Mouse (Mus musculus): ENCODE data around the gene Exoc6b. TPM values are rescaled to one million over a fixed set of nuclear protein-coding genes. Genes with fewer than 3 reads are reported as not detected.
"Not testable (repeated sequence)": the region's sequence is repeated elsewhere in the genome, so short reads cannot be mapped to it uniquely, and the experiment has no call there.

Exoc6b gene
- polyA plus RNA-seq, 1 experiment, result 41.9 TPM

- no peak for TF ChIP-seq POLR2A (IDR thresholded peaks at IDR 0.05; ENCODE audit: insufficient read depth, low read length)
- TF ChIP-seq CTCF (IDR thresholded peaks at IDR 0.05; ENCODE audit: low read depth, low read length), result no peak
- no peak for TF ChIP-seq EP300 (IDR thresholded peaks at IDR 0.05; ENCODE audit: insufficient read depth, low read depth, low read length)
- Histone ChIP-seq H3K4me3 (ENCODE audit: low read depth, low read length) (no peak overlapping the region), H3K4me1 (ENCODE audit: control insufficient read depth, insufficient read depth, low read length) (no peaks in the 10 kb centered on the region), H3K27me3 (ENCODE audit: control insufficient read depth, insufficient read depth, low read length, poor library complexity, severe bottlenecking) (no peaks in the 10 kb centered on the region; the same call in 1 of the 2 replicates), H3K9me3 (replicated peaks; ENCODE audit: control insufficient read depth, insufficient read depth, low read length, poor library complexity, severe bottlenecking) (no peaks in the 10 kb centered on the region), H3K9ac (ENCODE audit: low read depth, poor library complexity, severe bottlenecking) (no peak overlapping the region), H3K27ac (ENCODE audit: insufficient read depth, low read length) (no peak overlapping the region), H3K36me3 (ENCODE audit: control insufficient read depth, insufficient read depth, low read length, poor library complexity, severe bottlenecking) (no peaks in the 10 kb centered on the region)
These were observed 18.1 kb upstream of the Exoc6b start for GRCm38 (mm10) chr6:85087425-85087824.

DNA sequence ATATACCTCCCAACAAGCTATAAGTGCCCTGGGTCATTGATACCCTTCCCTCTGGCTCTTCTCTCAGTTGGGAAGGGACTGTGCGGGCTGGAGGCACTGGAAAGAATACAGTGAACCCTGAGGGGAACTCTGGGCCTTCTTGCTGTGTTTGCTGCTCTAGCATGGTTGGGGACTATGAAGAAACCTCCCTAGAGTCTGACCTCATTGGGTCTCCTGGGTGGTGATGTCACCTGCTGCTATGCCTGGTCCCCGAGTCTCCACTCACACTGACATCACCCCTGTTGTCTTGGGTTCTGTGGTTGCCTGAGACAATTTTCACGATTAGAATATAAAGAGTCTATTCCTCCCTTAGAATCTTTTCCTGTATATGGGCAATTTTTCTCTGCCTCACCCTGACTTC, 17.3 kb upstream of the Exoc6b start:
- H3K9me3 ChIP-seq (replicated peaks; ENCODE audit: control insufficient read depth, insufficient read depth, low read length, poor library complexity, severe bottlenecking), result no peaks in the 10 kb centered on the region
- no peaks in the 10 kb centered on the region for H3K36me3 ChIP-seq (ENCODE audit: control insufficient read depth, insufficient read depth, low read length, poor library complexity, severe bottlenecking)
- TF ChIP-seq CTCF (IDR thresholded peaks at IDR 0.05; ENCODE audit: low read depth, low read length), result no peak
- H3K27ac ChIP-seq (ENCODE audit: insufficient read depth, low read length), result no peak overlapping the region
- H3K27me3 ChIP-seq (ENCODE audit: control insufficient read depth, insufficient read depth, low read length, poor library complexity, severe bottlenecking), result no peaks in the 10 kb centered on the region; the same call in 1 of the 2 replicates
- H3K4me1 ChIP-seq (ENCODE audit: control insufficient read depth, insufficient read depth, low read length), result no peaks in the 10 kb centered on the region
- H3K9ac ChIP-seq (ENCODE audit: low read depth, poor library complexity, severe bottlenecking), result no peak overlapping the region
- H3K4me3 ChIP-seq (ENCODE audit: low read depth, low read length), result no peak overlapping the region

DNA sequence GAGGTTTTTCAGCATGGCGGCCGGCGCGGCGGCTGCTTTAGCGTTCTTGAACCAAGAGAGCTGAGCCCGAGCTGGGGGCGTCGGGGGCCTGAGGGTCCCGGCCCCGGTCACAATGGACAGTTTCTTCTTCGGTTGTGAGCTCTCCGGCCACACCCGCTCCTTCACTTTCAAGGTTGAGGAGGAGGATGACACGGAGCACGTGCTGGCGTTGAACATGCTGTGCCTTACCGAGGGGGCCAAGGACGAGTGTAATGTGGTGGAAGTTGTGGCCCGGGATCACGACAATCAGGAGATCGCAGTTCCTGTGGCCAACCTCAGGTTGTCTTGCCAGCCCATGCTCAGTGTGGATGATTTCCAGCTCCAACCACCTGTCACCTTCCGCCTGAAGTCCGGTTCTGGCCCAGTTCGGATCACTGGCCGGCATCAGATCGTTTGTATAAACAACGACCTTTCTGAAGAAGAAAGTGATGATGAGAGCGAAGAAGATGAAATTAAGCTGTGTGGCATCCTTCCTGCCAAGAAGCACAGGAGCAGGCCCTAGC, 6.9 kb upstream of the Exoc6b start:
- H3K4me1 ChIP-seq (ENCODE audit: control insufficient read depth, insufficient read depth, low read length); H3K27ac ChIP-seq (ENCODE audit: insufficient read depth, low read length); H3K9me3 ChIP-seq (replicated peaks; ENCODE audit: control insufficient read depth, insufficient read depth, low read length, poor library complexity, severe bottlenecking); H3K27me3 ChIP-seq (ENCODE audit: control insufficient read depth, insufficient read depth, low read length, poor library complexity, severe bottlenecking); H3K9ac ChIP-seq (ENCODE audit: low read depth, poor library complexity, severe bottlenecking); H3K36me3 ChIP-seq (ENCODE audit: control insufficient read depth, insufficient read depth, low read length, poor library complexity, severe bottlenecking): not testable (repeated sequence)
- peak overlapping the region; percentile 4; the same call in 1 of the 2 replicates for H3K4me3 ChIP-seq (ENCODE audit: low read depth, low read length)

DNA sequence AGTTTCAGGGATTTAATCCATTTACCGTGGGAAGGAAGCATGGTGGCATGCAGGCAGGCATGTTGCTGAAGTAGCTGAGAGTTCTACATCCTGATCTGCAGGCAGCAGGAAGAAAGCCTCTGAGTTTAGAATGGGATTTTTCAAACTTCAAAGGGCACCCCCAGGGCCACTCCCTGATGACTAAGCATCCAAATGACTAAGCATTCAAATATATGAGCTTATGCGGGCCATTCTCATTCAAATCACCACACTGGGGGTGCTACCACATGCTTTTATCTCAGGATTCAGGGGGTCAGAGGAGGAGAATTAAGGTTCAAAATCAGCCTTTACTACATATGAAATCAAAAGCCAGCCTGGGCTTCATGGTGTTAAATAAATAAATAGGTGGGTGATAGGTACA, 5.7 kb upstream of the Exoc6b start:
- H3K36me3 ChIP-seq (ENCODE audit: control insufficient read depth, insufficient read depth, low read length, poor library complexity, severe bottlenecking), result no peaks in the 10 kb centered on the region
- peaks cover 4% of the 10 kb centered on the region for H3K4me1 ChIP-seq (ENCODE audit: control insufficient read depth, insufficient read depth, low read length)
- 0 out of 2 replicates have a peak overlapping the region, but pooled peaks have one; percentile 44 for H3K9ac ChIP-seq (ENCODE audit: low read depth, poor library complexity, severe bottlenecking)
- no peaks in the 10 kb centered on the region for H3K9me3 ChIP-seq (replicated peaks; ENCODE audit: control insufficient read depth, insufficient read depth, low read length, poor library complexity, severe bottlenecking)
- H3K4me3 ChIP-seq (ENCODE audit: low read depth, low read length), result no peak overlapping the region
- TF ChIP-seq CTCF (IDR thresholded peaks at IDR 0.05; ENCODE audit: low read depth, low read length) (no peak), POLR2A (IDR thresholded peaks at IDR 0.05; ENCODE audit: insufficient read depth, low read length) (no peak), EP300 (IDR thresholded peaks at IDR 0.05; ENCODE audit: insufficient read depth, low read depth, low read length) (0 out of 2 replicates have a peak, but pooled peaks have one; percentile 20)
- no peaks in the 10 kb centered on the region for H3K27me3 ChIP-seq (ENCODE audit: control insufficient read depth, insufficient read depth, low read length, poor library complexity, severe bottlenecking)
- H3K27ac ChIP-seq (ENCODE audit: insufficient read depth, low read length), result peak overlapping the region; percentile 89

- Histone ChIP-seq H3K36me3 (ENCODE audit: control insufficient read depth, insufficient read depth, low read length, poor library complexity, severe bottlenecking) (no peaks in the 10 kb centered on the region), H3K4me1 (ENCODE audit: control insufficient read depth, insufficient read depth, low read length) (no peaks in the 10 kb centered on the region), H3K9me3 (replicated peaks; ENCODE audit: control insufficient read depth, insufficient read depth, low read length, poor library complexity, severe bottlenecking) (no peaks in the 10 kb centered on the region), H3K27me3 (ENCODE audit: control insufficient read depth, insufficient read depth, low read length, poor library complexity, severe bottlenecking) (no peaks in the 10 kb centered on the region), H3K9ac (ENCODE audit: low read depth, poor library complexity, severe bottlenecking) (peak overlapping the region; percentile 81), H3K4me3 (ENCODE audit: low read depth, low read length) (peak overlapping the region; percentile 86), H3K27ac (ENCODE audit: insufficient read depth, low read length) (no peak overlapping the region)
- TF ChIP-seq POLR2A (IDR thresholded peaks at IDR 0.05; ENCODE audit: insufficient read depth, low read length) (no peak), EP300 (IDR thresholded peaks at IDR 0.05; ENCODE audit: insufficient read depth, low read depth, low read length) (no peak), CTCF (IDR thresholded peaks at IDR 0.05; ENCODE audit: low read depth, low read length) (no peak)
These were observed 841 bp downstream of the Exoc6b start for GRCm38 (mm10) chr6:85068322-85069022.

DNA sequence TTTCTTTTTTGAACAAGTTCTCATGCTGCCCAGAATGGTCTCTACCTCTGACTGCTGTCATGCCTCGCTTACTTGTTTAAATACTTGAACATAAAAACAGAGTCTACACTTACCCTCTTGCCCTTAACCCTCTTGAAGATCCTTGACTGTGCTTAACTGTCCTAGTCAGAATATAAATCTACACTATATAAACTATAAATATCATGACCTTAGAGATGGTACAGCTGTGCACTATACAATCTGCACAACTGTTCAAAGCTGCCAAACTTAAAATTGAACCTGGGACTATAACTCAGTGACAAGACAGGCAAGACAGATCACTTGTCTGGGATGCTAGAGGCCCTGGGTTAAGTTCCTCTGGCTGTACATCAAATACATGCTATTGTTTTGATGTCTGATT, 11.7 kb downstream of the Exoc6b start:
- no peaks in the 10 kb centered on the region for H3K27me3 ChIP-seq (ENCODE audit: control insufficient read depth, insufficient read depth, low read length, poor library complexity, severe bottlenecking)
- H3K36me3 ChIP-seq (ENCODE audit: control insufficient read depth, insufficient read depth, low read length, poor library complexity, severe bottlenecking), result no peaks in the 10 kb centered on the region
- TF ChIP-seq CTCF (IDR thresholded peaks at IDR 0.05; ENCODE audit: low read depth, low read length) (no peak), POLR2A (IDR thresholded peaks at IDR 0.05; ENCODE audit: insufficient read depth, low read length) (no peak), EP300 (IDR thresholded peaks at IDR 0.05; ENCODE audit: insufficient read depth, low read depth, low read length) (no peak)

More for the DNA sequence above, 11.7 kb downstream of the Exoc6b start:
- Histone ChIP-seq H3K4me1 (ENCODE audit: control insufficient read depth, insufficient read depth, low read length) (no peaks in the 10 kb centered on the region), H3K9ac (ENCODE audit: low read depth, poor library complexity, severe bottlenecking) (no peak overlapping the region), H3K27ac (ENCODE audit: insufficient read depth, low read length) (no peak overlapping the region), H3K4me3 (ENCODE audit: low read depth, low read length) (no peak overlapping the region), H3K9me3 (replicated peaks; ENCODE audit: control insufficient read depth, insufficient read depth, low read length, poor library complexity, severe bottlenecking) (no peaks in the 10 kb centered on the region)
